ENCODE assay signal across 7 mouse cellular contexts in the genomic region with DNA sequence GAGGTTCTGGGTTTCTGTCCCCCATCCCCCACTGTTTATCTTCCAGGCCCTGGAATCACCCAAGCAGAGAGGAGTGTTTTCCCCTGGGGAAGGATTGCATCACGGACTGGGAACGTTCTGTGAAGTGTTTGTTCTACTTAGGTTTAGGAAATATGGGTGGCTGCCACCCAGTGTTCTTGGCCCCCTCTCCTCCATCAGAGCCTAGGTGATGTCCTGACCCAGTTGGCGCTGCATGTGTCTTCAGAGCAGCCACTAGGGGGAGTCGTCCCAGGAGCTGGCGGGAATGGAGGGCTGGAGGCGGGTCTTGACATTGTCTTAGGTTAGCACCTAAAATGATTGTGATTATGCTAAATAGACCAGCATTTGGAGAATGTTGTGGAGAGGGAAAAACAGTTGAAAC. TPM values are rescaled to one million over a fixed set of nuclear protein-coding genes. Genes with fewer than 3 reads are reported as not detected.
A peak's percentile ranks its signal among the peaks of the same experiment; 100 is the strongest.
DNase-seq lines count a peak whose midpoint lies in the region; ATAC-seq and TF ChIP-seq lines count a peak whose summit lies in the region.

No protein-coding gene starts in this region.

- ATAC-seq in Patski = no peak

- POLR2A ChIA-PET in Patski (lab: Charles Lee) = interaction anchor here (0.7 to 0.9 kb wide), 2 partner anchors 70 to 239 kb away, joined by 3 to 4 read pairs; no protein-coding TSS in a partner anchor

- peak; percentile 25 for DNase-seq in kidney, postnatal 10 days
- DNase-seq in kidney, adult 9 months = no peak
- DNase-seq in Patski (ENCODE audit: low read depth, low spot score) = no peak
- peak; percentile 8 to 54 for DNase-seq in gastrocnemius, adult 8-10 months (ENCODE audit: low spot score in 2 of 2)
- DNase-seq in lung, postnatal 36 days = peak; percentile 83
- no peak for DNase-seq in B cell, adult 2 months
- no peak for DNase-seq in layer of hippocampus, postnatal 36 days

- peak; percentile 48 for TF ChIP-seq CTCF in Patski (IDR thresholded peaks at IDR 0.05)

- CTCF ChIA-PET in Patski (lab: Charles Lee) = interaction anchor here (1.2 to 1.6 kb wide), 2 partner anchors 175 to 268 kb away, joined by 3 to 5 read pairs; no protein-coding TSS in a partner anchor

- H3K27me3 ChIP-seq in Patski = no peaks in the 10 kb centered on the region

- in situ Hi-C loops in Patski (cut with MboI; ENCODE audit: low pct_unique_long_range_greater_than_20kb) = no loop called here

RNA-seq across cellular contexts. Expression of a gene that starts 34.4 kb away (rescaled TPM):
- polyA plus RNA-seq in Patski (2021) = 56.4 TPM
- 100 to 1,000 TPM; 165 to 271 (median 210) TPM for total RNA-seq in gastrocnemius, adult 8-10 months (2022)
- total RNA-seq in layer of hippocampus, postnatal 36 days (2021) = 10 to 100 TPM; 27.6 to 29.9 TPM

Comparison
In these comparisons a context has a peak if more than half of its experiments do, and no peak if none do; other contexts are left out.
1. DNase-seq: peak in kidney, postnatal 10 days (single experiment), gastrocnemius, adult 8-10 months (2 of 2) and lung, postnatal 36 days (single experiment); none in kidney, adult 9 months (single experiment), Patski (single experiment), B cell, adult 2 months (0 of 2) and layer of hippocampus, postnatal 36 days (0 of 2).
2. RNA of a gene that starts 34.4 kb away (total RNA-seq): 165 to 271 TPM in gastrocnemius, adult 8-10 months; 27.6 to 29.9 TPM in layer of hippocampus, postnatal 36 days; every median in the first group is over 4 times any median in the second.